ENCODE assay signal across 12 mouse cellular contexts in the genomic region with DNA sequence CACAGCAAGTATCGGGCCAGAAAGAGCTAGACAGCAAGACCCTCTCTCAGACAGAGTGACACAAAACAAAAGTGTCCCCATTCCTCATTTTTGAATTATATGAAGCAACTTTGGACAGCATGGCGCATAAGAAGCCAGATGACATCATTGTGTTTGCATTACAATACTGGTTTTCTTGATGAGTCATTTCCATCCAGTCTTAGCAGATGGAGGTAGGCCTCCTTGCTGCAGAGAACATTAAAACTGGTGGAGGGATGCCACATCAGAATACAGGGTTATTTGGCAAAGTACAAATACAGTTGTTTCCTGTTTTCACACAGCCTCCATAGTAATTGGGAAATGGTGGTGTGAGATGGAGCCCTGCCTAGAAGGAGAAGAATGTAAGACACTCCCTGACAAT.
"Had no signal": no experiment of that assay in that cellular context is flagged by ENCODE, and none has a peak within 500 bp of the region (broad histone marks: within the 10 kb centered on the region; RNA-seq: fewer than 3 reads in every experiment).

No protein-coding gene starts in this region.

- H3K9ac ChIP-seq: kidney, embryonic 15.5 days; liver, embryonic 13.5 days had no signal

- H3K9me3 ChIP-seq: kidney, embryonic 15.5 days; liver, embryonic 13.5 days; midbrain, embryonic 10.5 days had no signal

- H3K27ac ChIP-seq: kidney, embryonic 15.5 days; left cerebral cortex, adult 2 months; liver, embryonic 13.5 days; midbrain, embryonic 10.5 days; stomach, postnatal 0 days had no signal

- DNase-seq: kidney, adult 11 months; kidney, adult 8-10 months; kidney, postnatal 10 days; kidney, postnatal 36 days; liver, embryonic 13.5 days; midbrain, embryonic 14.5 days; thymus, postnatal 25 days had no signal

- H3K4me1 ChIP-seq: kidney, embryonic 15.5 days; liver, embryonic 13.5 days; megakaryocyte, embryonic 14.5 days; midbrain, embryonic 10.5 days had no signal

- H3K4me3 ChIP-seq: kidney, embryonic 15.5 days; left cerebral cortex, adult 2 months; liver, embryonic 13.5 days; megakaryocyte, embryonic 14.5 days; midbrain, embryonic 10.5 days had no signal

- H3K27me3 ChIP-seq: kidney, embryonic 15.5 days; liver, embryonic 13.5 days; megakaryocyte, embryonic 14.5 days had no signal

- H3K4me2 ChIP-seq: kidney, embryonic 15.5 days; liver, embryonic 13.5 days had no signal

- H3K36me3 ChIP-seq: kidney, embryonic 15.5 days; liver, embryonic 13.5 days; midbrain, embryonic 10.5 days had no signal
